Mouse (Mus musculus) heart, adult 18-20 months (tissue): ENCODE results near the gene Tspo. TPM values are rescaled to one million over a fixed set of nuclear protein-coding genes. Genes with fewer than 3 reads are reported as not detected.

ENCODE experiments used
- DNase-seq, 2 experiments: peaks; one replicate each; pipeline ENCODE4 v3.0.0; 2021 to 2022; ENCODE audit warnings: mixed read lengths in 1 of 2
- total RNA-seq, 2 experiments: library from RNA; stranded (reverse); gene quantifications; 2 replicates each; pipeline ENCODE4 v1.2.3; 2021

Gene Tspo
- total RNA-seq, 2 experiments from 2014 or later, result 66.2 to 75.9 TPM

DNA sequence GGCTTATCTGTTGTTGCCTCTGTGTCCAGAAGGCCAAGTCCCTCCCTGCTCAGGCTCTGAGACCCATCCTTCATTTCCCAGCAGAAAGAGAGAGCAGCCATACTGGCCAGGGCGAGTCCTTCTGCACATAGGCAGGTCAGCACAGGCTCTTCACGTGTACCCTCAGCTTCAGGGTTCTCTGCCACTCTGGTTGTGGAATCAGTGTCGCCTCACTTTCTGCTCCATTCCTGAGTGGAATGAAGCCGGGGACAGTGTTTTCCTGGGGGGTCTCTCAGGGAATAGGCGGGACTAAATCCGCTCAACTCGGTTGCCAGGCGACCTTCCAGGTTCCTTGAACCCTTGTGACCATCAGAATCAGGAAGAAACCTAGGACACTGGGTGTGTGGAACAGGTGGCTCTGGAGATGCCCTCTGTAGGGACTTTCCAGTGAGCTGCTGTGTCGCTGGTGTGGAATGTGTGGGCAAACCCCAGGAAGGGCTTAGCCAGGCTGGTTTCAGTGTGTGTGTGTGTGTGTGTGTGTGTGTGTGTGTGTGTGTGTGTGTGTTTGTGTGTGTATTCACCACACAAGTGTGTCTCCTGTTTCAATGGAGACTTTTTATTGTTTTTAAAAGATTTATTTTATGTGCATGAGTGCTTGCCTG, 21.6 kb upstream of the Tspo start:
- no peak for DNase-seq

DNA sequence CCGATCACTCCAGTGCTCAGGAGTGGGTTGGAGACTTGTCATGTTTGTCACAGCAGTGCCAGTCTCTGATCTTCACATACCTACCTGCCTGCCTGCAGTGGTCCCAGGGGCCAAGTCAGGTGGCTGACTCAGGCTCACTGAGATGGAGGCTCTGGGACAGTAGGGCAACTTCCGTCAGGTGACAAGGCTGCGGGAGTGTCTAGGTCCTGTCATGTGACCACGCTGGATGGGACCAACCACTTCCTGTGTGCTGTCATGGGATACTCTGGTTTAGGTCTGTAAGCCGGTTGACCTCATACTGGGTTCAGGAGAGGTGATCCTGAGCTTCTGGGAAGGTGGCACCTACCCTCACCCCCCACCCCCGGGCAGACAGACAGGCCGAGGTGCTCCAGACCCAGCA, 17.4 kb upstream of the Tspo start:
- DNase-seq, result no peak

DNA sequence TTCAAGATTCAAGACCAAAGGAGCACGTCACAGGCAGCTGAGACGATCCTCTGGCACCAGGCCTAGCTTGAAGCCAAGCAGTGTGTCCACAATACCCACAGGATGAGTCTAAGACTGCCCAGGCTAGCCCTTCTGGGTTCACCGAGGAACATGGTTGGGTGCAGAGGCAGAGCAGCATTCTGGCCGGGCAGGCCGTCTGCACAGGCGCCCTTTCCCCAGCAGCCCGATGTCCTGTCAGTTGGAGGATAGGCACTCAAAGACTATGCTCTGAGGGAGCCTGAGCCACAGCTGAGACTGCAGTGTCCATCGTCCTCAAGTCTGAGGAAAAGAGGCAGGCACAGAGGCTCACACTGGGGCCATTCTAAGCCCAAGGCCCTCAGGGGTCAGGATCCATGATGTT, 16.2 kb upstream of the Tspo start:
- DNase-seq, result no peak

DNA sequence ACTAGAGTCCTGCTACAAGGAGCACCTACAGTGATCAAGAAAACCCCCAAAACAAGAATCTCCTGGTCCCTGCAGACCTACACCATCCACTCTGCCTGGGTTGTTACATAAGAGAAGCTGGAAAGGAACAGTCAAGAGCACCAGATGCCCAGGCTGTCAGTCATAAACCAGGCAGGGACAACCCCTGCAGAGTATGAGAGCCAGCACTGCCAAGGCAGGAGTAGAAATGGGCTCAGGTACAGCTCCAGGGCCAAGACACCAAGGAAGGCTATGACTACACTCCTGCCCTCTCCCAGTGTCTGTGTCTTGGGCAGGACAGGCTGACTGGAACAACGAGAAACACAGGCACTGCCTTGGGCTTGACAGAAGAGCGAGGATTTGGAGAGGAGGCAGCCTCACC, 13.3 kb upstream of the Tspo start:
- no peak for DNase-seq

DNA sequence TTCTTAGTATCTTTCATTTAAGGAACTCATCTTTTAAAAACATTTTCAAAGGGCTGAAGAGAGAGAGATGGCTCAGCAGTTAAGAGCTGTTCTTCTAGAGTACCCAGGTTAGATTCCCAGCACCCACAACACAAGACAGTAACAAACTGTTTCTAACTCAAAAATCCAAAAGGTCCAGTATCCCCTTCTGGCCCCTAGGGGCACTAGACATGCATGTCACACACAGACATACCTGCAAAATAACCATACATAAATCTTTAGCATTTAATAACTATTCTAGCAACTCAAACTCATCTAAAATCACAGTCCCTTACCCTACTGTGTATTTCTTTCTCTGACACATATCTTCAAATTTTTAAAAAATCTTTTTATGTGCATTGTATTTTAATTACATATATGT, 9.6 kb upstream of the Tspo start:
- DNase-seq, result no peak

DNA sequence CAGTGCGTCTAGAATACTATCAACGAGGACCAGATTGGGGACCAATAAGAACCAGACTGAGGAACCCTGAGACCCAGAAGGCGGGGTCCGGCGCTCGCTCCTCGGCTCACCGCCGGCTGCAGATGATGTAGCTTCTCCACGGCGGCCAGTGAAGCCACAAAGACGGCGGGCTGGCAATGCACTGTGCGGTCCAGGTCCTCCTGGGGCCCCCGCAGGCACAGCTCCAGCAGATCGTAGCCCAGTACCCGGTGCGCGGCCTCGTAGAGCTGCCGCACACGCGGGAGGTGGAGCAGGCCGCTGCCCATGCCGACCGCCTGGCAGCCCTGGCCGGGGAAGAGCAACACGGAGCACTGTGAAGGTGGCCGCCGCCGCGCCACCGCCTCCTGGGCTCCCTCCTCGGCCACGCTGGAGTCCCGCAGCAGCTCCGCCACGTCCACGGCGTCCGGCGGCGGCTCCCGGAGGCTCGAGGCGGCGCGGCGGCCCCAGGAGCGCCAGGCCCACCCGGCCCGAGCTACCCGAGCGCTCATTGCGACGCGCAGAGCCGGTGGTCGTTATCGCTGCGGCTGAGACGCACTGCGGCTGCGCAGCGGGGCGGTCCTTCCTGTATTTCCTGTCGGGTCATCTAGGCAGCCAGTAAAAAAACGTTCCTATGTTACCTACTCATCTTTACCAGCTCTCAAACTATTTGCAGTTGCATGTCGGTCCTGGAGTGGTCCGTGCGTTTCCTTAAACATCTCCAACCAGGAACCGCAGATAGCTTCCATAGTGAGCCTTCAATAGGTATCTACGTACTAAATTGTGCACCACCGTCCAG, 8.0 kb upstream of the Tspo start:
- DNase-seq, result peak; percentile 92 to 94

DNA sequence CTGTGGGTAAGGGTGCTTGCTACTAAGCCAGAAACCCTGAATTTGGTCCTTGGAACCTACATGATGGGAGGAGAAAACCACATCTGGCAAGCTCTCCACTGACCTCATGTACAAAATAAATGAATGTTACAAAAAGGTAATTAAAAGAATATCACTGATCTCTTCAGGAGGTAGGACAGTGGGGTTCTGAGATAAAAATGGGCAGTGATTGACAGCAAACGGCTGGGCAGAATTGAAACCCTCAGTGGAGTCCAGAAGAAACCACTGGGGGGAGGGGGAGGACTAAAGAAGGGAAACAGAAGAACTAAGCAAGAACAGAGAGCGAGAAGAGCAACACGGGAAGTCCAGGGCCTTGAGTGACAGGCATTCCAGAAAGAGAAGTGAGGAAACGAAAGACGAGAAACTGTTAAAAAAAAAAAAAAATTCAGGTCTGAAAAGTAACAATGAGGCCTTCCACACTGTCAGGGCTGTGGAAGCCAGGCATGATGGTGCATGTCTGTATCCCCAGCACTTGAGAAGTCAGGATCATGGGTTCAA, 2.4 kb upstream of the Tspo start:
- no peak for DNase-seq

DNA sequence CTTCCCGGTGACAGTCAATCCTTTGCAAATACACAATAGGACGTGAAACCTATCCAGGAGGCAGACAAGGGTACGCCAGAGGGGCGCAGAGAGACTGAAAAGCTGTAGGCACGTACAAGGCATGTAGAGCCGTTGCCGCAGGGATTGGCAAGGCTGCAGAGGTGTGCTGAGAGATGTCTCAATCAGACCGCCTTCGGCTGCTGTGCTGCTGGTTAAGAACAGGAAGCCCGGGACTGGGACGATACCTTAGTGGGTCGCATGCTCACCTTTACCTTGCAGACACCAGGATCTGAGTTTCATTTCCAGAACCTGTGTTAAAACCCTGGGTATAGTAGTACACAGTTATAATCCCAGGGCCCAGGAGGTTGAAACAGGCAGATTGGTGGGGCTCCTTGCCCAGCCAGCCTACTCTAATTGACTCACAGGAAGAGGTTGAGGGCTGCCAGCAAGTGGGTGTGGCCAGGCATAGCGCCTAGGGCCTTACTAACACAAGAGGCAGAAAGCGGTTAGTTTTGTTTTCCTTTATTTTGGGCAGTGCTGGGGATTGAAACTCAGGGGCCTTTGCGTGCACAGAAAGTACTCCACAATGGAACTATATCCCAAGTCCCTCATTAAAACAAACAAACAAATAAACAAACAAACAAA, 644 bp upstream of the Tspo start:
- peak; percentile 92 to 94 for DNase-seq

DNA sequence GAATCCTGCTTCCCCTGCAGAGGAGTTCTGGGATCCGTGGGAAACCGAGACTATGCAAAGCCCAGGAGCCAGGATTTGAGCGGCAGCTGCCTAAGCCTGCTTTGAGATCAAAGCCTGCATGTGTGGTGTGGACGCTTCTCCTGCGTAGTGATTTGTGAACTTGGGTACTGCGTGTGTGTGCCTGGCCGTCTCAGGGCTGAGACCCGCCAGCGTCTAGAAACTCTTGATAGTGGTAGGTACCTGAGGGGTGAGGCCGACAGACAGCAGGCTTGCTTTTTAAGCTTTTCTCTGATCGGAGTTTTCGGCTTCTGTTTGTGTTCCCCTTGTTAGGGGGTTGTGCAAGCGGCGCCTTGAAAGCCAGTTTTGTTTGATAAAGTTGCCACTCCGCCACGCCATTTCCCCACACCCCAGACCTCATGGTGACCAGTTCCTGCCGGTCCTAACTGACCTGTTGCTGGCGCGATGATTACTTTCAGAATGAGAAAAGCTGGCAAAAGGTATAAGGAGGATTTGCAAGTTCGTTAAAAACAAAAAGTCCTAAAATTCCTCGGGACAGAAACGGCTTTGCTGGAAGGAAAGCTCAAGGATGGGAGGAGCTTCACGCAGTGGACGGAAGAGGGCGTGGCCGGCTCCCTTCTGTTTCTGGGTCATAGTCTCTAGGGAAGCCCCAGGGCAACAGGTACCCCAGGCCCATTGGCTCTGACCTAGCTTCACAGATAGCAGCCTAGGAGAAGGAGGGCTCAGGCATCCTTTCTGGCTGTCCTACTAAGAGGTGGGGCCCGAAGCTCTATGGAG, 662 bp downstream of the Tspo start:
- peak; percentile 78 to 80 for DNase-seq

DNA sequence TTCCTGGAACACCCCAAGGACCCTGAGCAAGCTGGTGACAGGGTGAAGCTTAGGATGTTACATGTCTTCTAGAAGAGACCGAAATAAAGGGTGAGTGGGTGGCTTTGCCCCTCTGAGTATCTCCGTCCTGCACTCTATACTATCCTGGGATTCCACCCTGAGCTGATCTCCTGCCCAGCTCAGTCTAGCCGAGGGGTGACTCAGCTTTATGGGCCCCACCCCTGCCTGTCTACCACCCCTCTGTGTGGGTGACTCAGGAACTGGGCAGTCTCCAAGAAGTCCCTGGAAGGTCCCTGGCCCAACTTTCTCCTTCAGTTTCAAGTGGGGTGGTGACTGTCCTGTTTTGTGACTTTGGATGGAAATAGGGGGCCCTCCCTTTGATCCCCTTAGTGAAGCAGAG, 2.0 kb downstream of the Tspo start:
- DNase-seq, result peak; percentile 55 to 74

DNA sequence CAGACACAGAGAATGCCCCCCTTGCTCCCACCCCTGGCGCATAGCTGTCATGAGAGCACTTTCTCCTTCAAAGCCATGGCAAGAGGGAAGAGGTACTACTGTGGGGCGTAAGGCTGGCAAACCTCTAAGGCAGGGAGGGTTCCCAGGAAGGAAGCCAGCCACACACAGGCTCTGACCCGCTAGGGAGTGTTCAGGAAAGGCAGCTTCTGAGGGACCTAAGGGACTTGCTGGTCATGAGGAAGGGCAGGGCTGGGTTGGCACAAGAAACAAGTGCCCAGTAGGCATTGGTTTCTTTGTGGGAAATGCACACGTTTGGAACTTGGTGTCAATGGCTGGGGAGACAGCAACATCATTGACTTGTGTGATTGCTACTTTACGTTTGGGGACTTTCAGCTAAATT, 2.6 kb downstream of the Tspo start:
- DNase-seq, result no peak

DNA sequence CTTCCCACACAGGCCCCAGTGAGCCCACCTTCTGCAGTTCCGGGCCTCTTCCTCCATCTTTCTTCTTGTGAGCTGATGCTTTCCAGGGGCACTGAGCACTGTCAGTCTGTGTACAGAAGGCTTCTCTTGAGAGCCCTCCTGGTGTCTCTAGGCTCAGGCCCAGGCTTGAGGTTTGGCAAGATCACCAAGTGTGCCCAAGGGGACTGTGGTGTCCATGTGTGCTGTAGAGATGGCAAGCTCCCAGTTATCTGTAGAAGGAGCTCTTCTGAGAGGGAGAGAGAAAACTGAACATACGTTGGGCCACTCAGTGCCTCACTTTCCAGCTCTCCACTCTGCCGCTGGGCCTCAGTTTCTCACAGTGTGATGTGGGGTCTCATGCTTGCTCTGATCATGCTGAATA, 4.3 kb downstream of the Tspo start:
- no peak for DNase-seq

DNA sequence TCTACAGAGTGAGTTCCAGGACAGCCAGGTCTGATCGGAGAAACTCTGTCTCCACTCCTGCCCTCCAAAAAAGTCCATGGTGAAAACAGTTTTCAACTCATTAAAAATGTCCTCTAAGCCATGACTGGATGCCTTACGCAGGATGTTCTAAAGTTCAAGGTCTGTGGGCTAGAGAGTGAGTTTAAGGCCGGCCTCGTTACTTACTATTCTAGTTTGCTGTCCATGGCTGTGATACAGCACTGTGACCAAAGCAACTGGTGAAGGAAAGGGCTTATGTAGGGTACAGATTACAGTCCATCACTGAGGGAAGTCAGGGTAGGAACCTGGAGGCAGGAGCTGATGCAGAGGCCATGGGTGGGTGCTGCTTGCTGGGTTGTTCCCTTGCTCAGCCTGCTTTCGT, 5.2 kb downstream of the Tspo start:
- no peak for DNase-seq

DNA sequence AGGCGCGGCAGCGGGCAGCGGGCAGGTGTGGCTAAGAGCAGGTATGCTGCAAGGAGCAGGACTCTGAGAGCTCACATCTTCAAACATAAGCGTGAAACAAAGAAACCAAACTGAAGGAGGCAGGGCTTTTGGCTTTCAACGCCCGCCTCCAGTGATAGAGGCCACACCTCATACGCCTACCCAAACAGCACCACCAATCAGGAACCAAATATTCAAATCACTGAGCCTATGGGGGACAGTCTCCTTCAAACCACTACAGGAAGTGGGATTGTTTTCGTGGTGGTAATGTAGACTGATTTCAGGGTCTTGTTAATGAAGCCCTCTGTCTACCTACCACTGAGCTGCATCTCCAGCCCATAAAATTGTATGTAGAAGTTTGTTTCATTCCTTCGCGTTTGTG, 6.3 kb downstream of the Tspo start:
- no peak for DNase-seq

DNA sequence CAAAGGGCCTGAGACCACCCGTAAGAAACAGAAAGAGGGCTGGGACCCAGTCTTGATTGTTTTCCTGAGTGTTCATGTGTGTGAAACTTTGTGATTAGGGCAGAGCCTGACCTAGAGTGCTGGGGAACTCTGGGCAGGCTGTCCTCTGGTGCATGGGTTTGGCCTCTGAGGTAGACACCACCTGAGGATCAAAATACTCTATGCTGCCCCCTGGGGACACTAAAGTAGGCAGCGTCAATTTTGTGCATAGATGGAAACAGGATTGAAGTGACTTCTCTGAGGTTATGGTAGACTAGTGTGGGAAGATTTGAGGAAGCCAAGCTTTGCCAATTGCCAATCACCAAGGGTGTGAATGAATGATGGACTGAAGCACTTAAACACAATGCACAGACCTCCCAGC, 7.2 kb downstream of the Tspo start:
- no peak for DNase-seq

DNA sequence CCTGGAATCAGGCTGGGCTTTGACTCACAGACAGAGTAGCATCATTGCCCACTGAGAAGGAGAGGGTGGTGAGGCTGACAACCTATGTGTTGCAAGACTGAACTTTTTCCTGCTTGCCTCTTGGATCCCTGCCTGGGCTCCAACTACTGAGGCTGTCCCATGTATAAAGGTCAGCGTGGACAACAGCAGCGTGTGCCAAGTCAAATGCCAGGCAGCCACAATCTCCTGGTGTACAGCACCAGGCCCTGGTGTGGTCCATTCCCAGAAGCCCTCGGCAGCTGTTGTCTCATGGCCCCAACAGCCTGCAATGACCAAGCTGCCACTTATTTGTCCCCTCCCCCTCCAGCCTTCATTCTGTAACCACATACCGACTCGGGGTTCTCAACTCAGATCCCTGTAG, 8.2 kb downstream of the Tspo start:
- DNase-seq, result no peak

DNA sequence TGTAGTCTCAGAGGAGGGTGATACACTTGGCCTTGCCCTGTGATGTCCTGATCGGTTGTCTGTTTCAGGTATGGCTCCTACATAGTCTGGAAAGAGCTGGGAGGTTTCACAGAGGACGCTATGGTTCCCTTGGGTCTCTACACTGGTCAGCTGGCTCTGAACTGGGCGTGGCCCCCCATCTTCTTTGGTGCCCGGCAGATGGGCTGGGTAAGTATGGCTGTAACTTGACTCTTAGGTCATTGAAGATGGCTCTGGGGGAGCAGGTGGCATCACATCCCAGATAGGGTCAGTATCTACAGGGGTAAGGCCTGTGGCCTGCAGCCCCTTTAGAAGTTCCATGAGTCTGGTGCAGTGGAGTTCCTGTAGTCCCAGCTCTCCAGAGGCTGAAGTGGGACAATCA, 8.7 kb downstream of the Tspo start:
- no peak for DNase-seq

DNA sequence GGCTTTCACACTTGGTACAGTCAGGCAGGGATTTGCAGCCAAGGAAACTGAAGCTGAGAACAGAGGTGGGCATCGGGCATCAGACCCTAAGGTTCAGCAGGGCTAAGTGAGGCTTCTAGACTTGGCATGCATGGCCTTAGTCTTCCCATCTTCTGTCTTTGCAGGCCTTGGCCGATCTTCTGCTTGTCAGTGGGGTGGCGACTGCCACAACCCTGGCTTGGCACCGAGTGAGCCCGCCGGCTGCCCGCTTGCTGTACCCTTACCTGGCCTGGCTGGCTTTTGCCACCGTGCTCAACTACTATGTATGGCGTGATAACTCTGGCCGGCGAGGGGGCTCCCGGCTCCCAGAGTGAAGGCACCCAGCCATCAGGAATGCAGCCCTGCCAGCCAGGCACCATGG, 10.2 kb downstream of the Tspo start:
- no peak for DNase-seq

DNA sequence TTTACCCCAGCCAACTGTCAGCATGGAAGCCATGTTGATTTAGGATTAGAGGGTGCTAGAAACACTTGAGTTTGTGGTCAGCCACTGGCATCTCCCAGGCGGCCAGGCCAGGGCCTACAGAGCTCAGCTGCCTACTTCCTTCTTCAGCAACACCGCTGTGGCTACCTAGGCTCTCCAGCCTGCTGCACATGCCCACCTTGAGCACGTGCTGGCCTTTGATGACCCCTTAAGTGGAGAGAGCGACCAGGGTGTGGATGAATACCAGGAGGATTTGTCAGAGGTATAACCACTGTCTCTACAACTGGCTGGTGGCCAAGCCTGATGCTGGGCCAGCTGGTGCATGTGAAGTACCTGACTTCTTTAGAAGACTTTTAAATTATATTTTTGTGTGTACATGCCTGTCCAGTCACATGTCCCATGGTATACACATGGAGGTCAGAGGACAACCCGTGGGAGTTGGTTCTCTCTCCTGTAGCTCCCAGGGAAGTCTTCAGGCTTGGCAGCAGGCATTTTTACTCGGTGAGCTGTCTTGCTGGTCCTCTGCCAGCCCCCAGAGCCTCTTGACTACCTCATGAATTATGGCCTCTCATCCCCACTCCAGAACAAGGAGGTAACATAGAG, 11.4 kb downstream of the Tspo start:
- DNase-seq, result no peak

DNA sequence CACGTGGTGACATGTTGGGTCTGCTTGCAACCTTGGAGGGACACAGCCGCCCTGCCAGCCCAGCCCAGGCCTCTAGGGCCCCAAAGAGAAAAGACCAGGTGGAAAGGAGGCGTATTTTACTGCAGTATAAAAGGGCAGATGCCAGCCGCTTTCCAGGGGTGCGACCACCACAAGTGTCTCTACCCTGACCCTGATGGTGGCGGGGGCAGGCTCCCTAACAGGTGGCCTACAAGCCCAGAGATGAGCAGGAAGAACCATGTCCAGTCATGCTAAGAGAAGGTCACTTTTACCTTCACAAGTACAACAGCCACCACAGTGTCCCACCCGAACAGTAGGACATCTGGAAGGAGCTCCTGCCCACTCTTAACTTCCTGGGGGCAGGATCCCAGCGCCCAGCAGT, 12.2 kb downstream of the Tspo start:
- no peak for DNase-seq

DNA sequence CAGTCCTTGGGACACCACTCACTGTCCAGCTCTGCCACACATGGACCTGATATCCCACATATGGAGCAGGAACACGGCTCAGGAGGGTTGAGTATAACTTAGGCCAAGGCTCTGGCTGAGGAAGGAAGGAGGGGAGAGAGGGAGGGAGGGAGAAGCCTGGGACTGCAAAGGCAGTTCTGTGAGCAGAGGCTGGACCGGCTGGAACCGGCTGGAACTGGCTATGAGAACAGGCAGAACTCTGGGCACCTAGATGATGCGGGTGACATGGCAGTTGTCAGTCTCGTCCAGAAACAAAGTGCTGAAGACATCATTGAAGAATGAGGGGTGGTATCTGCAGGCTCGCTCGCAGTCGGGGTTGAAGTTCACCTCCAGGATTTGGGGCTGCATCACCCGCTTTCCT, 13.3 kb downstream of the Tspo start:
- no peak for DNase-seq

DNA sequence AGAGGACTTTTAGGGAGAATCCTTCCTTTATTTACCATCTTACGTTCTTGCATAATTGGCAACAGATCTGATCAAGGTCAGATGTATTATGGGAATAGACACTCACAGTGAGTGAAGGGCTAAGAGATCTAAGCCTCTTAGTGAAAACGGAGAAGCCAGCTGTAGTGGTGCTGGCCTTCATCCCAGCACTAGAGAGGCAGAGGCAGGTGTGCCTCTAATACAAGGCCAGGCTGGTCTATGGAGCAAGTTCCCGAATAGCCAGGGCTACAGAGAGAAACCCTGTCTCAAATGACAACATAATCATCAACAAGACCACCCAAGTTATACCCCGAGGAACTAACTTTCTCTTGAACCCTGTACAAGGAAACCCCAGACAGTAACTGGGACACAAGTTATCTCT, 19.5 kb downstream of the Tspo start:
- DNase-seq, result no peak
